Mouse (Mus musculus) layer of hippocampus, postnatal 14 days (tissue): ENCODE data around the gene Reps1. TPM values are rescaled to one million over a fixed set of nuclear protein-coding genes. Genes with fewer than 3 reads are reported as not detected.

Experiments
- DNase-seq, 2 experiments: peaks; one replicate each; pipeline ENCODE4 v3.0.0; 2021 to 2022; ENCODE audit warnings: low spot score in 2 of 2, mixed read lengths in 1 of 2
- total RNA-seq, 2 experiments: library from RNA; stranded (reverse); gene quantifications; 2 replicates each; pipeline ENCODE4 v1.2.3; 2021

Reps1 gene
- total RNA-seq, 2 experiments from 2014 or later, result 63.9 to 66.1 TPM

- DNase-seq, result no peak
These were observed 5.1 kb downstream of the Reps1 start for GRCm38 (mm10) chr10:18060778-18061177.

- no peak for DNase-seq
These were observed 5.9 kb downstream of the Reps1 start for GRCm38 (mm10) chr10:18061533-18061932.

- DNase-seq, result no peak
These were observed 9.1 kb downstream of the Reps1 start for GRCm38 (mm10) chr10:18064606-18065228.

- DNase-seq, result no peak
These were observed 10.4 kb downstream of the Reps1 start for GRCm38 (mm10) chr10:18066031-18066439.

GRCm38 (mm10) chr10:18067761-18068446 lies 12.2 kb downstream of the Reps1 start:
- DNase-seq, result no peak

GRCm38 (mm10) chr10:18068880-18069279 lies 13.2 kb downstream of the Reps1 start:
- no peak for DNase-seq

GRCm38 (mm10) chr10:18069576-18069975 lies 13.9 kb downstream of the Reps1 start:
- no peak for DNase-seq

- DNase-seq, result peak; percentile 34 to 63
These were observed 14.5 kb downstream of the Reps1 start for GRCm38 (mm10) chr10:18070144-18070543.

- no peak for DNase-seq
These were observed 15.0 kb downstream of the Reps1 start for GRCm38 (mm10) chr10:18070616-18071015.

- no peak for DNase-seq
These were observed 17.2 kb downstream of the Reps1 start for GRCm38 (mm10) chr10:18072871-18073270.

- no peak for DNase-seq
These were observed 18.9 kb downstream of the Reps1 start for GRCm38 (mm10) chr10:18074383-18075075.

- DNase-seq, result no peak
These were observed 20.2 kb downstream of the Reps1 start for GRCm38 (mm10) chr10:18075845-18076244.

- DNase-seq, result no peak
These were observed 25.9 kb downstream of the Reps1 start for GRCm38 (mm10) chr10:18081536-18081935.

- DNase-seq, result no peak
These were observed 27.1 kb downstream of the Reps1 start for GRCm38 (mm10) chr10:18082772-18083171.

GRCm38 (mm10) chr10:18090691-18091090 lies 35.0 kb downstream of the Reps1 start:
- DNase-seq, result no peak

- DNase-seq, result peak in 1 of 2 experiments; percentile 13
These were observed 46.5 kb downstream of the Reps1 start for GRCm38 (mm10) chr10:18102166-18102565.

- peak in 1 of 2 experiments; percentile 9 for DNase-seq
These were observed 51.8 kb downstream of the Reps1 start for GRCm38 (mm10) chr10:18107471-18107870.

- no peak for DNase-seq
These were observed 55.3 kb downstream of the Reps1 start for GRCm38 (mm10) chr10:18110940-18111339.

- DNase-seq, result no peak
These were observed 57.9 kb downstream of the Reps1 start for GRCm38 (mm10) chr10:18113473-18114093.

- no peak for DNase-seq
These were observed 62.7 kb downstream of the Reps1 start for GRCm38 (mm10) chr10:18118336-18118735.

GRCm38 (mm10) chr10:18130276-18130675 lies 74.6 kb downstream of the Reps1 start:
- DNase-seq, result no peak
